Mouse (Mus musculus): ENCODE results near the gene Aldh16a1. TPM values are rescaled to one million over a fixed set of nuclear protein-coding genes. Genes with fewer than 3 reads are reported as not detected.

Aldh16a1 gene
- polyA plus RNA-seq, 1 experiment = 36.9 TPM

DNA sequence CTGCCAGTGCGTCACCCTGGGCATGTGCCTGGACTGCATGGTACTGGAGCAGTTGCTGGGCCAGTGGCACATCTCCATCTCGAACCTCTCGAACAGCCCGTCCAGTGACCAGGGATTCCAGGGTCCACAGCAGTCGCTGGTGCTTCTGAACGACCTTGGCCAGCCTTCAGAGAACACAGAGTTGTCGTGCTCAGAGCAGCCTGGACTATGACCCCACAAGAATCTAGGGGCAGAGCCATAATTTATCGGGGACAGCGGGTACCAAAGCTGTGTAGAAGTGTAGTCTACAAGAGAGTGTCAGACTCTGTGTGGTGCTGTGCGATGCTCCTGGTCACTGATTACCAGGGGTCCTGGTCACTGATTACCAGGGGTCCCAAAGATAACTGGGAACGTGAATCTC lies 6.5 kb downstream of the Aldh16a1 start:
- H3K27me3 ChIP-seq (ENCODE audit: control insufficient read depth, insufficient read depth, low read length, poor library complexity, severe bottlenecking) = no peaks in the 10 kb centered on the region
- no peak overlapping the region for H3K27ac ChIP-seq (ENCODE audit: insufficient read depth, low read length)
- H3K36me3 ChIP-seq (ENCODE audit: control insufficient read depth, insufficient read depth, low read length, poor library complexity, severe bottlenecking) = 0 out of 2 replicates have a peak, but pooled peaks cover 2% of the 10 kb centered on the region
- H3K9me3 ChIP-seq (replicated peaks; ENCODE audit: control insufficient read depth, insufficient read depth, low read length, poor library complexity, severe bottlenecking) = no peaks in the 10 kb centered on the region
- no peak overlapping the region for H3K9ac ChIP-seq (ENCODE audit: low read depth, poor library complexity, severe bottlenecking)
- H3K4me1 ChIP-seq (ENCODE audit: control insufficient read depth, insufficient read depth, low read length) = peaks cover 5% of the 10 kb centered on the region
- no peak overlapping the region for H3K4me3 ChIP-seq (ENCODE audit: low read depth, low read length)
- no peak for TF ChIP-seq POLR2A (IDR thresholded peaks at IDR 0.05; ENCODE audit: insufficient read depth, low read length)
- no peak for TF ChIP-seq CTCF (IDR thresholded peaks at IDR 0.05; ENCODE audit: low read depth, low read length)
- no peak for TF ChIP-seq EP300 (IDR thresholded peaks at IDR 0.05; ENCODE audit: insufficient read depth, low read depth, low read length)

DNA sequence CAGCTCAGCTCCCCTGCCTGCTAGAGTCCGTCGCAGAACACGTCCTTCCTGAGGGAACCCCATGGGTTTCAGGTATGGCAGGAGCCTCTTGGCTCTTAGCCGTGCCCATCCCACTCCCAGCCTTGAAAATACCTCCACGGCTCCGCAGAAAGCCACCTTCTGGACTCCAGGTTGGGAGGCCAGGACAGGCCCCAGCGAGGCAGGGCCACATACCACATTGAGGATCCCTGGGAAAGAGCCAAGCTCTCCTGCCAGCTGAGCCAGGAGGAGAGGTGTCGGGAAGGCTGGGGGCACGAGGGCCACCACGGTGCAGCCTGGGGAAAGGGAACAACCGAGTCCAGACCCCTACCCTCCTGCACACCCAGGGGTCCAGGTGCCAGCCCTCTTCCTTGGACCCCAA lies 7.1 kb downstream of the Aldh16a1 start:
- no peak for TF ChIP-seq POLR2A (IDR thresholded peaks at IDR 0.05; ENCODE audit: insufficient read depth, low read length)
- no peak for TF ChIP-seq EP300 (IDR thresholded peaks at IDR 0.05; ENCODE audit: insufficient read depth, low read depth, low read length)
- no peak for TF ChIP-seq CTCF (IDR thresholded peaks at IDR 0.05; ENCODE audit: low read depth, low read length)
- peaks cover 5% of the 10 kb centered on the region for H3K4me1 ChIP-seq (ENCODE audit: control insufficient read depth, insufficient read depth, low read length)
- H3K4me3 ChIP-seq (ENCODE audit: low read depth, low read length) = no peak overlapping the region
- H3K9me3 ChIP-seq (replicated peaks; ENCODE audit: control insufficient read depth, insufficient read depth, low read length, poor library complexity, severe bottlenecking) = no peaks in the 10 kb centered on the region
- 0 out of 2 replicates have a peak, but pooled peaks cover 2% of the 10 kb centered on the region for H3K36me3 ChIP-seq (ENCODE audit: control insufficient read depth, insufficient read depth, low read length, poor library complexity, severe bottlenecking)
- no peak overlapping the region for H3K27ac ChIP-seq (ENCODE audit: insufficient read depth, low read length)
- no peak overlapping the region for H3K9ac ChIP-seq (ENCODE audit: low read depth, poor library complexity, severe bottlenecking)
- no peaks in the 10 kb centered on the region for H3K27me3 ChIP-seq (ENCODE audit: control insufficient read depth, insufficient read depth, low read length, poor library complexity, severe bottlenecking)

DNA sequence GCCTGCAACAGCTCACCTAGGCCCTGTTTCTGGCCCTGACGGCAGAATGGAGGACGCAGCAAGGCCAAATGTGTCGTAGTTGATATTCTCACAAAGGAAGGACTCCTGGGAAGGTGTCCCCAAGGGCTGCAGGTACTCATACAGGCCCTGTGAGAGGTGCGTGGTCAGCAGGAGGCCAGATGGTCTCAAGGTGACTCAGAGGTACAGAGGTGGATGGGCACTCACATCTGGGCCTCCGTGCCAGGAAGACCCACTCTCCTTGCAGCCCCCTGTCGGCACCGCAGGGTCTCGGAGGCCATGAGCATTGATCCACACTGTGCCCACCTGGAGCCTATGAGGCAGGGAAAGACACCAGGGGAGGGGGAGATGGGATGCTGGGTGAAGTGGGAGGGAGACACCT lies 8.9 kb downstream of the Aldh16a1 start:
- no peak overlapping the region for H3K9ac ChIP-seq (ENCODE audit: low read depth, poor library complexity, severe bottlenecking)
- H3K4me1 ChIP-seq (ENCODE audit: control insufficient read depth, insufficient read depth, low read length) = no peaks in the 10 kb centered on the region
- H3K27me3 ChIP-seq (ENCODE audit: control insufficient read depth, insufficient read depth, low read length, poor library complexity, severe bottlenecking) = no peaks in the 10 kb centered on the region
- no peak for TF ChIP-seq EP300 (IDR thresholded peaks at IDR 0.05; ENCODE audit: insufficient read depth, low read depth, low read length)
- no peak for TF ChIP-seq CTCF (IDR thresholded peaks at IDR 0.05; ENCODE audit: low read depth, low read length)
- TF ChIP-seq POLR2A (IDR thresholded peaks at IDR 0.05; ENCODE audit: insufficient read depth, low read length) = no peak
- H3K27ac ChIP-seq (ENCODE audit: insufficient read depth, low read length) = no peak overlapping the region
- no peak overlapping the region for H3K4me3 ChIP-seq (ENCODE audit: low read depth, low read length)
- H3K36me3 ChIP-seq (ENCODE audit: control insufficient read depth, insufficient read depth, low read length, poor library complexity, severe bottlenecking) = 0 out of 2 replicates have a peak, but pooled peaks cover 6% of the 10 kb centered on the region
- H3K9me3 ChIP-seq (replicated peaks; ENCODE audit: control insufficient read depth, insufficient read depth, low read length, poor library complexity, severe bottlenecking) = no peaks in the 10 kb centered on the region

DNA sequence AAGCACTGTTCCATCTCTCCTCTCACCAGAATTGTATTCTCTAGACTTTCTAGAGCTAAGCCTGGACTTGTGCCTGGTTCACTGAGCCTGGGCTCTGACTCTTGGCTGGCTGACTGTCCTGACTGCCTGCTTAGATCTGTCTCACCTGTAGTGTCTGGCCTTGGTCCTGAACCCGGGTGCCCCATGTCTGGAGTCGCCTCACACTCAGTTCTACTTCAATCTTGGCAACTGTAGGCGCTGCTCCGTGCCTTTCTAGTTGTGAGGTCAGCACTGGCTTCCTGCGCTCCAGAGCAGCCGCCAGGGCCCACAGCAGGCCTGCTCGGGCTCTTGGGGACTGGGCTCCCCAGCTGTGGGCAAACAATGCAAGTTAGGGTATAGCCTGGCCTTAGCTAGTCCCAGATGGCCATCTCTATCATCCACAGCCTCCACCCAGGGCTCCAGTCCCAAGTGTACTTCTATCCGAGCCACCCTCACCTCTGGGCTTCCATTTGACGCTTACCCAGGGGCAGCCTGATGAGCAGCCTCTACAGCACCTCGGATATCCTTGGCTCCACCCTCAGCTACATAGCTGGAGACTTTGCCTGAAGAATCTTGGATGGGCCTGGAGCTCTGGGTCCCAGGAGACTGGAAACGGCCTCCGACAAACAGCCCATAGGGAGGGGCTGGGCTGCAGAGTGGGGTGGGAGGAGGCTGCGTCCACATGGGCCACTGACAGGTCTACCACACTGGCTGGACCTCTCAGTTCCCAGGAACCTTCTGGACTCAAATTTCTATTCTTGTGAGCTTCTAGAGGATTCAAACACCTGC lies 9.8 kb downstream of the Aldh16a1 start:
- Histone ChIP-seq H3K9me3 (replicated peaks; ENCODE audit: control insufficient read depth, insufficient read depth, low read length, poor library complexity, severe bottlenecking) (no peaks in the 10 kb centered on the region), H3K4me1 (ENCODE audit: control insufficient read depth, insufficient read depth, low read length) (no peaks in the 10 kb centered on the region), H3K4me3 (ENCODE audit: low read depth, low read length) (no peak overlapping the region), H3K36me3 (ENCODE audit: control insufficient read depth, insufficient read depth, low read length, poor library complexity, severe bottlenecking) (0 out of 2 replicates have a peak, but pooled peaks cover 6% of the 10 kb centered on the region), H3K27ac (ENCODE audit: insufficient read depth, low read length) (no peak overlapping the region), H3K27me3 (ENCODE audit: control insufficient read depth, insufficient read depth, low read length, poor library complexity, severe bottlenecking) (no peaks in the 10 kb centered on the region), H3K9ac (ENCODE audit: low read depth, poor library complexity, severe bottlenecking) (no peak overlapping the region)
- TF ChIP-seq CTCF (IDR thresholded peaks at IDR 0.05; ENCODE audit: low read depth, low read length) (no peak), POLR2A (IDR thresholded peaks at IDR 0.05; ENCODE audit: insufficient read depth, low read length) (no peak), EP300 (IDR thresholded peaks at IDR 0.05; ENCODE audit: insufficient read depth, low read depth, low read length) (no peak)

DNA sequence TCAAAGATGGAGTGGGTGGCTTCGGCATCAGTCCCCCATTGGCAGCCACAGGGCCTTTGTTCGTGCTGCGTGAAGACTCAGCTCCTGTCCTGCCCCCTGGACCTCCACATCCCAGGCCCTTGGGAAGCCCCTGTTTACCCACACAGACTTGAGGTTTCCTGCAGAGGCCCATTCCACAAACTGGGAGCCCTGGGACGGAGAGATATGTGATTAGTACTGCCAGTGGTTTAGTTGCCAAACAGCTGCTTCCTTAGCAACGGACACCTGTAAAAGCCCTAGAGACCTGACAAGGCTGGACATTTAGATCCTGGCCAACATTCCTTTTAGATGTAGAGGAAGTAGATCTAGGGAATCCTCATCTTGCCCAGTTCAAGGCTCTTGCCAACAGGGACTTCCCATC lies 12.5 kb downstream of the Aldh16a1 start:
- H3K4me3 ChIP-seq (ENCODE audit: low read depth, low read length) = no peak overlapping the region
- H3K27me3 ChIP-seq (ENCODE audit: control insufficient read depth, insufficient read depth, low read length, poor library complexity, severe bottlenecking) = no peaks in the 10 kb centered on the region
- H3K4me1 ChIP-seq (ENCODE audit: control insufficient read depth, insufficient read depth, low read length) = no peaks in the 10 kb centered on the region
- no peak overlapping the region for H3K27ac ChIP-seq (ENCODE audit: insufficient read depth, low read length)
- no peak for TF ChIP-seq POLR2A (IDR thresholded peaks at IDR 0.05; ENCODE audit: insufficient read depth, low read length)
- TF ChIP-seq CTCF (IDR thresholded peaks at IDR 0.05; ENCODE audit: low read depth, low read length) = no peak
- TF ChIP-seq EP300 (IDR thresholded peaks at IDR 0.05; ENCODE audit: insufficient read depth, low read depth, low read length) = no peak
- no peak overlapping the region for H3K9ac ChIP-seq (ENCODE audit: low read depth, poor library complexity, severe bottlenecking)
- H3K36me3 ChIP-seq (ENCODE audit: control insufficient read depth, insufficient read depth, low read length, poor library complexity, severe bottlenecking) = 0 out of 2 replicates have a peak, but pooled peaks cover 6% of the 10 kb centered on the region
- no peaks in the 10 kb centered on the region for H3K9me3 ChIP-seq (replicated peaks; ENCODE audit: control insufficient read depth, insufficient read depth, low read length, poor library complexity, severe bottlenecking)

DNA sequence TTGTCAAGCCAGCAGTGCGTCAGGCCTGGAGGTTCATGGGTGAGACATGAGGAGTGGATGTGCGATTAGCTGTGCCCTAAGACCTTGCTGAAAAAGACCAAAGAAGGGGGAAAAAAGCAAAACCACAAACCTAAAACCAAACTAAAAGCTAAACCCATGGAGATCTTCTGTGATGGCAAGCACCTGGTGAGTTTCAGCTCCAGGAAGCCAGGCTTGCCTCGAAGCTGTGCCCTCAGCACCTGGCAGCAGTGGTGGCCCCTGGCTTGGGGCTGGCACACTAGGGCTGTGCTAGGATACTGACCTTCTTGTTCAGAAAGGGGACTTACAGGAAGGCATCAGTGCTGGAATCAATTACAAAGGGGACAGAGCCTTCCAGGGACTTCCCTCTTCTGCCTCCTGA lies 13.1 kb downstream of the Aldh16a1 start:
- Histone ChIP-seq H3K27me3 (ENCODE audit: control insufficient read depth, insufficient read depth, low read length, poor library complexity, severe bottlenecking) (no peaks in the 10 kb centered on the region), H3K4me3 (ENCODE audit: low read depth, low read length) (no peak overlapping the region), H3K27ac (ENCODE audit: insufficient read depth, low read length) (no peak overlapping the region), H3K9ac (ENCODE audit: low read depth, poor library complexity, severe bottlenecking) (no peak overlapping the region), H3K36me3 (ENCODE audit: control insufficient read depth, insufficient read depth, low read length, poor library complexity, severe bottlenecking) (0 out of 2 replicates have a peak, but pooled peaks cover 4% of the 10 kb centered on the region), H3K4me1 (ENCODE audit: control insufficient read depth, insufficient read depth, low read length) (no peaks in the 10 kb centered on the region), H3K9me3 (replicated peaks; ENCODE audit: control insufficient read depth, insufficient read depth, low read length, poor library complexity, severe bottlenecking) (no peaks in the 10 kb centered on the region)
- TF ChIP-seq CTCF (IDR thresholded peaks at IDR 0.05; ENCODE audit: low read depth, low read length) = no peak
- no peak for TF ChIP-seq EP300 (IDR thresholded peaks at IDR 0.05; ENCODE audit: insufficient read depth, low read depth, low read length)
- no peak for TF ChIP-seq POLR2A (IDR thresholded peaks at IDR 0.05; ENCODE audit: insufficient read depth, low read length)
